Mouse (Mus musculus) liver, adult (tissue): ENCODE results near the gene Gm37240.

Experiments used
- GATA4 ChIP-seq: IDR thresholded peaks from 2 replicates; pipeline ENCODE4 v1.6.1; 2014; ENCODE audit warnings: mild to moderate bottlenecking, low read length; ENCODE audit not compliant: insufficient replicate concordance

Gm37240 gene

GRCm38 (mm10) chr3:84622026-84622425, 1265.3 kb downstream of the Gm37240 start:
- no peak for TF ChIP-seq GATA4

GRCm38 (mm10) chr3:84619725-84620124, 1267.6 kb downstream of the Gm37240 start:
- peak; percentile 55; the same call in 1 of the 2 replicates for TF ChIP-seq GATA4

- no peak for TF ChIP-seq GATA4
These were observed 1268.3 kb downstream of the Gm37240 start for GRCm38 (mm10) chr3:84619056-84619455.

- TF ChIP-seq GATA4 = no peak
These were observed 1268.7 kb downstream of the Gm37240 start for GRCm38 (mm10) chr3:84618627-84619026.

GRCm38 (mm10) chr3:84615856-84616225, 1271.5 kb downstream of the Gm37240 start:
- no peak for TF ChIP-seq GATA4

GRCm38 (mm10) chr3:84615050-84615855, 1272.1 kb downstream of the Gm37240 start:
- TF ChIP-seq GATA4 = no peak

GRCm38 (mm10) chr3:84610183-84610710, 1277.1 kb downstream of the Gm37240 start:
- TF ChIP-seq GATA4 = peak; percentile 50; the same call in 1 of the 2 replicates

GRCm38 (mm10) chr3:84603212-84603611, 1284.1 kb downstream of the Gm37240 start:
- TF ChIP-seq GATA4 = no peak

GRCm38 (mm10) chr3:84602759-84603158, 1284.6 kb downstream of the Gm37240 start:
- no peak for TF ChIP-seq GATA4

GRCm38 (mm10) chr3:84601870-84602495, 1285.3 kb downstream of the Gm37240 start:
- no peak for TF ChIP-seq GATA4

- no peak for TF ChIP-seq GATA4
These were observed 1288.6 kb downstream of the Gm37240 start for GRCm38 (mm10) chr3:84598756-84599155.

- TF ChIP-seq GATA4 = no peak
These were observed 1289.2 kb downstream of the Gm37240 start for GRCm38 (mm10) chr3:84597996-84598734.

GRCm38 (mm10) chr3:84595677-84596234, 1291.6 kb downstream of the Gm37240 start:
- TF ChIP-seq GATA4 = no peak

- no peak for TF ChIP-seq GATA4
These were observed 1292.2 kb downstream of the Gm37240 start for GRCm38 (mm10) chr3:84594894-84595676.
